Mouse (Mus musculus): Measurements from ENCODE around the gene Lrrc59. TPM values are rescaled to one million over a fixed set of nuclear protein-coding genes. Genes with fewer than 3 reads are reported as not detected.
A peak's percentile ranks its signal among the peaks of the same experiment; 100 is the strongest.

Lrrc59 gene
- total RNA-seq (2014; fragmentation: Nextera tagmentation) (142 and 150 TPM in 2 replicates), total RNA-seq (2017) (238 and 257 TPM in 2 replicates)

DNA sequence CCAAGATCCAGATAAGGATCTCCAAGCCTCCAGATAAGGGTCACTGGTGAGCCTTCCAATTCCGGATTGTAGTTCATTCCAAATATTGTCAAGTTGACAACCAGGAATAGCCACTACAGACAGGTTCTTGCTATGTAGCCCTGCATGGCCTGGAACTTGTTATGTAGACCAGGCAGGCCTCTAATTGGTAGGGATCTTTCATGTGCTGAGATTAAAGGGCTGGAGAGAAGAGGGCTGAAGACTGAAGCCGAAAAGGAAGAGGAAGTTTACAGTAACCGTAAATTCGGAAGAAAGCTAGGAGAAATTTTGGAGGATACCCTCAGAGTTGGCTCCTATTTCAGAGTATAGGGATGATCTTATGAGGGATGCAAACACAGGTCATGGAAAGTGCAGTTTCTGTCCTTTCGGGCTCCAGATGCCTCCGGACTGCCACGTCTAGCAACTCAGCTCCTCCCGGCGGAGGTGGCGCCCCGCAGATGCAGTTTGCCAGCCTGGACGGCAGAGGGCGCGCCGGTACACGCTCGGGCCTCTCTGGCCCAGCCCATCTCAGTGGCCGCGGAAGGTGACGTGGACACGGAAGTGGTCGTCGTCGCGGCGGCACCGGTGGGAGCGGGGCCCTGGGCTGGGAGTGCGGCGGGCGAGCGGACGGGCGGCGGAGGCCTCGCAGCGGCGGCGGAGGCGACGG lies at the start of gene Lrrc59:
Gene Lrrc59, plus strand, starts transcription at position 569 of the 685 bp plus-strand sequence.
- ATAC-seq (replicated peaks; ENCODE audit: poor library complexity, severe bottlenecking), result peak; percentile 97

DNA sequence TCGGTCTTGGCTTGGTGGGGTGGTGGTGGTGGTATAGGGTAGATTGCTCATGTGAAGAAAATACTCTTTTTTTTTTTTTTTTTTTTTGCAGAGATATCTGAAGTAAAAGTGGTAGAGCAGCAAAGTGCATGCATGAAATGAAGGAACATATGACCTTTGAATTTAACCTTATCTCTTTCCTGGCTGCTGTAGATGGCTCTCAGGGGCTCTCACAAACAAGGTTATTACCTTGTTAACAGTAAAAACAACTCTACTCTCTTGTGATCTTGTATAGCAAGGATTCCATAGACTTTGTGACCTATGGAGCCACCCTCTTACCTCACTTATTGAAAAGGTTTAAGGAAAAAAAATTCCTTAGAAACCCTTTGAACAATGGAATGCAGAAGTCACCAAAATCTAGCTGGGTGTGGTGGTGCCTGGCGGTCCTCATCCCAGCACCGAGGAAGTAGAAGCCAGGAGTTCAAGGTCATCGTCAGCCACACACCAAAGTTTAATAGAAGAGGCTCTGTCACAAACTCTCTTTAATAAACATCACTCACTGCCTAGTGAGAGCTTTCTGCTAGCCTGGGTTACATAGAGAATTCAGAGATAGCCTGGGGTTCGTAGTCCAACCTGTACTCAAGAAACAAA lies 49.3 kb upstream of the Lrrc59 start:
- no peak for ATAC-seq (replicated peaks; ENCODE audit: poor library complexity, severe bottlenecking)

DNA sequence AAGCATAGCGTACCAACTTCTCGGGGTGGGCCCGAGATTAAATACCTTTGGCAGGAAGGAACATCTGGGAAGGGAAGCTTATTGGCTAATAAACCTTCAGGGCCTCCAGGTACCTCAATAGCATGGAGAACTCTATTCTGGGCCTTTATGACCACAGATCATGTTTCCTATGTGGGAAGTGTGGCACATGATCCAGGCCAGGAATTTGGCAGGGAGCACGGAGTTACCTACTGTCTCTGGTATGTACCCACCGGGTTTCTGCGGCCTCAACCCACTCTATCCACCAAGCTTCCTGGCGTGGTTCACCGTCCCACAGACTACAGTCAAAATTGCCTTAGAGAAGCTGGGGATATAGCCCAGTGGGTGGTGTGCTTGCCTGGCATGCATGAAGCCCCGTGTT lies 44.5 kb upstream of the Lrrc59 start:
- no peak for ATAC-seq (replicated peaks; ENCODE audit: poor library complexity, severe bottlenecking)

DNA sequence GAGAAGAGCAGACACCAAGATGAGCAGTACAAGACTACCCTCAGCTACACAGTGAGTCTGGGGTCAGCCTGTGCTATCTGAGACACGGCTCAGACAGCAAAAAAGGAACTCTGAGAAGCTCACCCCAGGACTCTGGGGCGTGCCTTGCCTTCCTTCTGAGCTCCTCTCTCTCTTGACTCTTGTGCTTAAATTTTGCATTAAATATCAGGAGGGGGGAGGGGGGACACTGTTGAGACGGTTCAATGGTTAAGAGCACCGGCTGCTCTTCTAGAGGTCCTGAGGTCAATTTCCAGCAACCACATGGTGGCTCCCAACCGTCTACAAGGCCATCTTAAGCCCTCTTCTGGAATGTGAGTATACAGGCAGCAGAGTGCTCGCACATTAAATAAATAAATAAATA lies 42.1 kb upstream of the Lrrc59 start:
- ATAC-seq (replicated peaks; ENCODE audit: poor library complexity, severe bottlenecking), result no peak

DNA sequence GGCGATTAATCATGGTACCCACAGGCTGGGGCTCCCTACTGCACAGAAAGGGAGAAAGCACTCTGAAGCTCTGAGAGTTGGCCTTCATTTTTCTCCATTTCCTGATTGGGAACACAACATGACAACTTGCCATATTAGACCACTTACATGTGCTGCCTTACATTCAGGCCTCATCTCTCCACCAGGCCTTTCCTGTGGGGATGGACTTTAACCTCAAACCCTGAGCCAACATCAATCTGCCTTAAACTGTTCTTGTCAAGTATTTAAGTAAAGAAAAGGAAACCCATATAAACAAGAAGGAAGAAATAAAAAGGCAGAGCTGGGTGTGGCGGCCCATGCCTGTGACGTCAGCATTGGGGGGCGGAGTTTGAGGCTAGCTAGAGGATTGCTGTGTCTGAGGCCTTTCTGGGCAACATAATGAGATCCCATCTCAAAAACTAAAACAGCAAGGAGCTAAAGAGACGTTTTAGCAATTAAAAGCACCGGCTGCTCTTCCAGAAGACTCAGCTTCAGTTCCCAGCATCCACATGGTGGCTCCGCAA lies 33.2 kb upstream of the Lrrc59 start:
- peak; percentile 59; the same call in 1 of the 2 replicates for ATAC-seq (replicated peaks; ENCODE audit: poor library complexity, severe bottlenecking)

DNA sequence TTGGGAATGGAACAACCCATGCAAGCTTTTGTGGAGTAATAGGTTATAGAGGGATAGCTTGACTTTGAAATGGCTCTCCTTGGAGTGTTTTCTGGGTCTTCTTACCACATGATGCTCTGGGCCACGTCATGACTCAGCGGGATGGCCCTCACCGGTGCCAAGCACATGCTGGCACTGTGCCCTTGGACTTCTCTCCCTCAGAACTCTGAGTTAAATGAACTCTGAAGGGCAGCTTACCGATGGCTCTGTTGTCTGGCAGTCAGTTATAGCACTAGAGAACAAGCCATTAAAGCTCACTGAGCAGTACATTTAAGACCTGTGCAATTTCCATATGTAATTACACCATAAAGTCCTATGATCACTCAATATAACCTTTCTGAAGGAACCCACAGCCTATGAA lies 32.2 kb upstream of the Lrrc59 start:
- ATAC-seq (replicated peaks; ENCODE audit: poor library complexity, severe bottlenecking), result no peak

DNA sequence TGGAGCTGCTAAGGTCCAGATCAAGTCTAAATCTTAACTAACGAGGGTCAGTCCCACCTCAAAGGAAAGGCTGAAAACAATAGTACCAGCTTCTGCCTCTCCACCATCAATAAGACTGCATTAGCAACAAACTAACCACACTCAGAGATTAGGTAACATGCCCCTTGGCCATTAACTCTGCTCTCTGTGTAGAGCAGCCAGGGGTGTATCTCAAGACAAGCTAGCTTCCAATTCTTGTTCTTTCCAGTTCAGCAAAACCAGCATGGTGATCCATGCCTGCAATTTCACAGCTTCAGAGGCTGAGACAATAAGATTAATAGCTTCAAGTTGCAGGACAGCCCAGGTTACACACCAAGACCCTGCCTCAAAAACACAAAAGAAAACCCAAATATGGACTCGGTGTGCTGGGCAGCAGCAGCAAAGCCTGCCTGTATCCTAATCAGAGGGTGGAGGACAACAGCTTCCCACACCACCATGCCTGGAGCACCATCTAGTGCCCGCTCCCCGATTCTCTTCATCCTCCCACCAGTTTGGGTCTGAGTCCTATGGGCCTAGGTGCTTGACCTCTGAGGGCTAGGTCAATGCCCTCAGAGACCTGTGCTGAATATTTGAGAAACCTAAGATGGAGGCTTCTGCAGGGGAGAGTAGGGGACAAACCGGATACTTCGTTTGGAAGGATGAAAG lies 31.0 kb upstream of the Lrrc59 start:
- ATAC-seq (replicated peaks; ENCODE audit: poor library complexity, severe bottlenecking), result no peak

DNA sequence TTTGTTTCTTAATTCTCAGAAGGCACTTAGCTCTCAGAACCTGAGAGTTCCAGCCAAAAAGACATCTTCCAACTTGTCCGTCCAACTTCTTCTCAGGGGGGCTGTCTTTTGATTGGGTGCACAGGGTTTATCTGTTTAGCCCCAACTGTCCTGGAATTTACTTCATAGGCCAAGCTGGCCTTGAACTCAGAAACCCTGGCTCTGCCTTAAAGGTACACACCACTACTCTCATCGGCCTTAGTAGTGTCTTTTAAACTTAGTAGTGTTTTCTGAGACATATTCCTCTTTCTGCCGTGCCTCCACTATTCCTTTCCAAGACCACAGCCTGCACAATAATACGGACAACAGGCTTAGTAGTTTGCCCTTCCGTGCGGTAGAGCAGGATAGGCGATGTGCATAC lies 29.1 kb upstream of the Lrrc59 start:
- no peak for ATAC-seq (replicated peaks; ENCODE audit: poor library complexity, severe bottlenecking)

DNA sequence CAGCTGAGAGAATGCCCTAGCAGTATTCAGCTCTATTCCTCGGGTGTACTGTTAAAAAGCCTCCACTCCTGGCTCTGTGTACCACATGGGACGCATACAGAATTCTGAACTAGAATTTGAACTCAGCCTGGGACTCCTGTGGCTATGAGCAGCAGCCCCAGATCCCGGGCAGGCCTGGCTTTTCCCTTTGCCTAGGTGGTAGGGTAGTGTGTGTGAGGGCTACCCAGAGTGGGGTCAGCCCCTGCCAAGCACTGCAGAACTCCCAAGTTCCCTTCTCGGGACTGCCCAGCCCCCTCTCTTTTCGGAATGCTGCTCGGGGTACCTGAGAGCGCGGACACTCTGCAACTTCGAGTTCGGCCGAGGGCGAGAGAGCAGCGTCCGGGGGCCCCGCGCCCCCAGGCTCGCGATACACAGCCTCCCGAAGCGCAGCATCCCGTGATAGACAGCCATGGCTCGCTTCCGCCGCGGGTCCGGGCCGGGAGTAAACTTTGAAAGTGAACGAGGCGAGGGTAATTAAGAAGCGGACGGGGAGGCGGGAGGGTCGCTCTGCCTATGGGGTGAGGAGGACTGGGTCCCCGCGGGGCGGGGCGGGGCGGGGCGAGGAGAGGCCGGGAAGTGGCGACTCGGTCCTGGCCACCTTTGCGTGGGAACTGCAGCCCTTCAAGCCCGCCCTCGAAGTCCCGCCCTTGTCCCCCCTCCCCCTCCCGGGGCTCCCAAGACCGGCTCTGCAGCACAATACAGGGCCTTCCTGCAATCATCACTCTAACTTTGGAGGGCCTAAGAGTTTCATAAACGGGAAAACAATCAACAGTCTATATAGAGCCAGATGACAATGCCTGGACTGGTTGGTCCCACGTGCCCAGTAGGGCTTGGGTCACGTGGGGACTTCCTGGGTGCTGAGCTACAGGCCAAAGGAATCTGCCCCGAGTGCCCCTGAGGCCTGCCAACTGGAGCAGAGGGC lies 28.0 kb upstream of the Lrrc59 start, which contains the start of gene Acsf2:
Gene Acsf2, minus strand, starts transcription at position 551 of the 961 bp plus-strand sequence.
- peak; percentile 92 for ATAC-seq (replicated peaks; ENCODE audit: poor library complexity, severe bottlenecking)

DNA sequence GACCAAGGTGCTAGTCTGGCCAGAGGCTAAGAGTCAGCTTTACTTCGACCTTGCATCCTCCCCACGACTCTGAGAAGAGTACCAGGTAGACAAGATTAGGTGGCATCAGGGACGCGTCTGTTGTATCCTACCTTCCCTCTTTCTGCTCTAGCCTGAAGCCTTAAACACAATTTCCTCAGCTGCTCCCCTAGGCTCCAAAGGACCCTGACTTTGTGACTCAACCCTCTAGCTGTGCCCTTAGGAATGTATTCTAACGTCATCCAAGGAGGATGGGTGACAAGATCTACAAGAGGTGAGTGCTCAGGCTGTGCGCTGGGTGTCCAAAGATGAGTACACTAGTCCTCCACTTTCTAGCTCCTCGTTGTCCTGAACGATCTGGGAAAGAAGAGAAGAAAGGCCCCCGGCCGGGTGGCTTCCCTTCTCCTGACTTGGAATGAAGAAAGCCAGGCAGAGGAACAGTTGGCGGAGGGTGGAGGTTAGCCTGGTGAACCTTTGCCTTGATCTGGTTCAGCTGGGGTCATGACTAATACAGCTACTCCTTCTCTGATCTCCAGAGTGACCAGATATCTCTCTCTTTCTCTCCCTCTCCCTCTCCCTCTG lies 27.1 kb upstream of the Lrrc59 start:
- no peak for ATAC-seq (replicated peaks; ENCODE audit: poor library complexity, severe bottlenecking)

DNA sequence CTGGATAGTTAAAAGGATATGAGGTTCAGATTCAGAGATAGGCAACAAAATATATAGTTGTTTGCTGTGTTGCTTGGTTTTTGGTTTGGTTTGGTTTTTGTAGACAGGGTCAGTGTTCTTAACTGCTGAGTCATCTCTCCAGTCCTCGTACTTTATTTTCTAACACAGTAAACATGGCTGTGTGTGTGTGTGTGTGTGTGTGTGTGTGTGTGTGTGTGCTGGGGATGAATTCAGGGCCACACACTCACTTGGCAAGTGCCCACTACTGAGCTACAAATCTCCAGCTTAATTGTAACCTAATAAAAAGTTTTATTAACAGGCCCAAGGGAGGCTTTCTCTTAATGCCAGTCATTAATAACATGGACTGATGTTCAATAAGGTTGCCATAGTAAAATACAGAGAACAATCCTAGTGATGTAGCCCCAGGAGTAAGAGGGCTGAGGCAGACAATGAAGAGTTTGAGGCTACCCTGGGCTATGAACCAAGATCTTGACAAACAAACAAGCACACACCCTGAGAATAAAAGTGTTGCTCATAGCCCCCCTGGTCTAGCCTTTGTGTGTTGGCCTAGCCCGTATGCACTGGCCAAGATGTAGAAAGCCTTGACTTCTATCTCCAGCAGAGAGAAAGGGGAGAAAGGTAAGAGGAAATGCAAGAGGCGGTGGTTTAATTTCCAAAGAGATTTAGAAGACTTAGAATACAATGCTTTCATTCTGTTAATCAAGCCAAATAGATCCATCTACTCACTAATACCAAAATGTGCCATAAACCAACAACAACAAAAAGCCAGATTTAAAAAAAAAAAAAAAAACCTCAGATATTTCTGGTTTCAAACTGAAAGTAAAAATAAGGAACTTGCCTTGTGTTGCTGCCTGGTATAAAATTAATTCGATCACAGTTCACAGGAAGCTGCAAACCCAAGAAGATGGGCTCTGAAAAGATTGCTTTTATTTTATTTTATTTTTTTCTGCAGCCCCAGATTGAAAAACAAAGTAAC lies 18.5 kb upstream of the Lrrc59 start:
- no peak; the same call in 1 of the 2 replicates for ATAC-seq (replicated peaks; ENCODE audit: poor library complexity, severe bottlenecking)

DNA sequence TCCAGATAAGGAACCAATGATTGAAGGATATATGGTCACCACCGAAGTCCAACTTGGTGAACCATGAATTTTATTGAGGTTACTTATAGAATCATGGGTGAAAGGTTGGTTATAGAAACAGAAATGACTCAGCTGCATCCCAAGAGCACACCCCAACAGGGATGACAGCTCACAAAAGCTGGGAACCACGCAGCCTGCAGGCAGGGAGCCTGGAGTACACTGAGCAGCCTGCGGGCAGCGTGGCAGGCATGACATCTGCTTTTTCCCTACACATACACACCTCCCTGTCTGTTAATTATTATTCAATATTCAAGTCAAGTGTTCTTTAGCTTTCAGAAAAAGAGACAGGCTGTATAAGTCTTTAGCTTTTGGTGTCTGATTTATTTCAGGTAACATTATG lies 15.0 kb upstream of the Lrrc59 start:
- ATAC-seq (replicated peaks; ENCODE audit: poor library complexity, severe bottlenecking), result no peak

DNA sequence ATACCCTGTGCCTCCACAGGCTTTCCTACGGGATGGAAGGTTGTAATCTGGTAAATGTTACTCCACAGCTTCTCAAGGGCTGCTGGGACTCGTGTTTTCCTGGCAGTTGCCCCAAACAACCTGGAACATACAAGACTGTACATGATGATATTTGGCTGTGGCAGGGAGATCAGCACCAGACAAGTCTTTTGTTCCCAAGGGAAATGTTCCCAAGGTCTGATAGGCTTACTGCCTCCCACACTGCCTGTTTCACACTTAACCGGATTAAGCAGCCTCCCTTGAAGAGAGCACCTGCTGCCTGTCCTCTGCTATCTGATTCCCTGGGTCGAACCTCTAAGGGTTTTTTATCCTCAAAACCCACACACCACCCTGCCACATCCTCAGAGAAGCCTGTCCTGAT lies 14.1 kb upstream of the Lrrc59 start:
- no peak for ATAC-seq (replicated peaks; ENCODE audit: poor library complexity, severe bottlenecking)

DNA sequence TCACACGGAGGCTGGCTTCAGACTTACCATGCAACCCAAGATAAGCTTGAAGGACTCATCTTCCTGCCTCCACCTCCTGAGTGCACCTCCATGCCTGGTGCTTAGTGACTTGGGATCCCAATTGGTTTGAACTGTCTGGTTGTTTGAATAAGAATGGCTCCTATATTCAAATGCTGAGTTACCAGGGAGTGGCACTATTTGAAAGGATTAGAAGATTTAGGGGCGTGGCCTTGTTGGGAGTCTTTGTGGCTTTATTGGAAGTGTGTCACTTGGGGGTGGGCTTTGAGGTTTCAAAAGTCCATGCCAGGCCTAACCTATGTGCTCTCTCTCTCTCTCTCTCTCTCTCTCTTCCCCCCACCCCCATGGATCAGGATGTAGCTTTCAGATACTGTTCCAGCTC lies 11.9 kb upstream of the Lrrc59 start:
- no peak for ATAC-seq (replicated peaks; ENCODE audit: poor library complexity, severe bottlenecking)

DNA sequence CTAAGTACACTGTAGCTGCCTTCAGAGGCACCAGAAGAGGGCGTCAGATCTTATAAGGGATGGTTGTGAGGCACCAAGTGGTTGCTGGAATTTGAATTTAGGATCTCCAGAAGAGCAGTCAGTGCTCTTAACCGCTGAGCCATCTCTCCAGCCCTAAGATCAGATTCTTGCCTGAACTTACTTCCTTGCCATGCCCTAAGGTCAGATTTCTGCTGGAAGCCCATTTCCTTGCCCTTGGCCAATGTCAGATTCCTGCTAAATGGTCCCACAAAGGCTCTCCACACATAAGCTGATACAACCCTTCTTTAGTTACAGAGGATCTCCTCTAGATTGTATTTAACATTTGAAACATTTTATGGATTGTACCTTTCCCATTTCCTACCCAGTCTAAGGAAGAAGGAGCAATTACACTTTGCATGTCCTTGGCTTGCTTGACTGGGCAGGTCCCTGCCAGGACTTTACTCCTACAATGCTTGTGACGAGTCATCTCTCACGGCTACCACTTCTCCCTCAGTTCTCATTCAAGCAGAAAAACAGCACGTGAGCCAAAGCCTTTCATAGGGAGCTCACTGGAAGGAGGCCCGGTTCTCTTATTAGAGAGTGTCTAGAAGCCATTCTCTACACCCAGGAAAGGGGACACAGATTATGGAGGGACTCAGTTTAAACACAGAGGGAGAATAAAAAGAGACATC lies 8.7 kb upstream of the Lrrc59 start:
- no peak for ATAC-seq (replicated peaks; ENCODE audit: poor library complexity, severe bottlenecking)

DNA sequence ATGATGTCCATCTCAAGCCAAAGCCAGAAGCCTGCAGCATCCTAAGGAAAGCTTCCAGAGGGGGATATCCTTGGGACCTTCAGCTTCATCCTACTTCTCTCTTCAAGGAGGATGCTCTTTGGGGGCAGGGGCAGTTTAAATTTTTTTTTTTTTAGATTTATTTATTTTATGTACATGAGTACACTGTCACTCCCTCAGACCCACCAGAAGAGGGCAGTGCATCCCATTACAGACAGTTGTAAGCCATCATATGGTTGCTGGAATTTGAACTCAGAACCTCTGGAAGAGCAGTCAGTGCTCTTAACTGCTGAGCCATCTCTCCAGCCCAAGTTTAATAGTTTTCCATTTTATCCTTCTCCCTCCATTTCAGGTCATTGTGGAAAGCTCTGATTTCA lies 8.1 kb upstream of the Lrrc59 start:
- ATAC-seq (replicated peaks; ENCODE audit: poor library complexity, severe bottlenecking), result no peak; the same call in 1 of the 2 replicates

DNA sequence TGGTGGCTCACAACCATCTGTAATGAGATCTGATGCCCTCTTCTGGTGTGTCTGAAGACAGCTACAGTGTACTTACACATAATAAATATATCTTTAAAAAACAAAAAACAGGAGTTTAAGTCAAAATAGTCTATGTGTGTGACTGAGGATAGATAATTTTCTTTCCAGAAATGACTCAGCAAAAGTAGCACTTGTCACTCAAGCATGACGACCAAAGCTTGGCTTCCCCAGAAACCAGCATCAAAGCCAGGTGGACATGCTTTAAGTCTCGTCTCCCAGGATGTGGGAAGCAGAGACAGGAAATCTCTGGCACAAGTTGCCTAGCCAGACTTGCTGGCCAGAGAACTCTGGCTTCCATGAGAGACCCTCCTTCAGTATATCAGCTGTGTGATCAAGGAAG lies 7.4 kb upstream of the Lrrc59 start:
- ATAC-seq (replicated peaks; ENCODE audit: poor library complexity, severe bottlenecking), result no peak

DNA sequence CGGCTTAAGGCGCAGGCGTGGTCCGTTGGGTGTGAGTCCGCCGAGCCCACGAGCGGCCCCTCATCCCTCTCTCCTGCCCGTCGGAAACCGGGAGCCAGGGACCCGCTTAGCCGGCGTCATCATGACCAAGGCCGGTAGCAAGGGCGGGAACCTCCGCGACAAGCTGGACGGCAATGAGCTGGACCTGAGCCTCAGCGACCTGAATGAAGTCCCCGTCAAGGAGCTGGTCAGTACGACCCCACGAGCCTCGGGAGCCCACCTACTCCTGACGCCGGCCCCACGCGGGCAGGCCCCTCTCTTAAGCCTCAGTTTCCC lies 274 bp downstream of the Lrrc59 start:
- ATAC-seq (replicated peaks; ENCODE audit: poor library complexity, severe bottlenecking), result no peak; the same call in 1 of the 2 replicates
